Mouse (Mus musculus) brain, embryonic 14.5 days (tissue): ENCODE measurements at regions not wholly inside any gene's neighbourhood (a gene's known extent, or its start where the extent isn't known, plus 50 kb on each side); places are given as distances from the start of the nearest gene placed in this dataset.
"Not testable (repeated sequence)": the region's sequence is repeated elsewhere in the genome, so short reads cannot be mapped to it uniquely, and the experiment has no call there.

Experiments
- CTCF ChIP-seq: fragments of 200-500 bp; IDR thresholded peaks from 2 replicates; pipeline ENCODE4 v1.5.1; 2012; ENCODE audit warnings: inconsistent platforms, mild to moderate bottlenecking, moderate library complexity, borderline replicate concordance; ENCODE audit not compliant: insufficient read depth, insufficient read length; ENCODE audit errors: extremely low read depth
- POLR2A ChIP-seq: fragments of 200-500 bp; IDR thresholded peaks from 2 replicates; pipeline ENCODE4 v1.6.1; 2012; ENCODE audit warnings: mild to moderate bottlenecking, inconsistent platforms, borderline replicate concordance; ENCODE audit not compliant: poor library complexity, insufficient read depth, insufficient read length, severe bottlenecking; ENCODE audit errors: extremely low read depth

GRCm38 (mm10) chr11:92178393-92178792 lies 601.0 kb upstream of the Kif2b start:
- TF ChIP-seq POLR2A, CTCF: not testable (repeated sequence)
